Mouse (Mus musculus) intestine, embryonic 15.5 days (tissue): ENCODE results near the gene Zfp94. TPM values are rescaled to one million over a fixed set of nuclear protein-coding genes. Genes with fewer than 3 reads are reported as not detected.

Experiments used
- ATAC-seq: fragments of 200-750 bp; cut with Nextera tagmentation; 2 replicates; pipeline ENCODE4 v1.8.0; 2017; ENCODE audit warnings: moderate TSS enrichment, moderate library complexity
- H3K27ac ChIP-seq: fragments of 300-500 bp; sonication (generic); 2 replicates; pipeline ENCODE4 v1.5.1; 2015; ENCODE audit warnings: mild to moderate bottlenecking, inconsistent platforms
- H3K27me3 ChIP-seq: fragments of 300-500 bp; sonication (generic); replicated peaks from 2 replicates; pipeline ENCODE4 v1.6.1; 2015; ENCODE audit warnings: inconsistent platforms
- H3K36me3 ChIP-seq: fragments of 300-500 bp; sonication (generic); 2 replicates; pipeline ENCODE4 v1.6.1; 2015; ENCODE audit warnings: inconsistent platforms
- H3K4me1 ChIP-seq: fragments of 300-500 bp; sonication (generic); replicated peaks from 2 replicates; pipeline ENCODE4 v1.6.1; 2015; ENCODE audit warnings: inconsistent platforms
- H3K4me2 ChIP-seq: fragments of 300-500 bp; sonication (generic); replicated peaks from 2 replicates; pipeline ENCODE4 v1.6.1; 2015; ENCODE audit warnings: mild to moderate bottlenecking, inconsistent platforms
- H3K4me3 ChIP-seq: fragments of 300-500 bp; sonication (generic); replicated peaks from 2 replicates; pipeline ENCODE4 v1.5.1; 2015; ENCODE audit warnings: inconsistent platforms
- H3K9ac ChIP-seq: fragments of 300-500 bp; sonication (generic); 2 replicates; pipeline ENCODE4 v1.6.1; 2015; ENCODE audit warnings: inconsistent platforms
- H3K9me3 ChIP-seq: fragments of 300-500 bp; sonication (generic); 2 replicates; pipeline ENCODE4 v1.6.1; 2016; ENCODE audit warnings: inconsistent platforms
- WGBS: fragments of 180-500 bp; shearing (Covaris S2); methylation state at CpG from one replicate; pipeline ENCODE4 v1.1.7; 2015; 5-methylcytosine and 5-hydroxymethylcytosine counted together
- polyA plus RNA-seq: library from polyadenylated mRNA; unstranded; fragments of >200 nt; fragmentation: Nextera tagmentation; extraction: Ambion mirVana; gene quantifications from 2 replicates; pipeline ENCODE4 v1.2.1, GENCODE M21; 2015

Zfp94 gene
- 6.0 and 7.5 TPM in 2 replicates for polyA plus RNA-seq

DNA sequence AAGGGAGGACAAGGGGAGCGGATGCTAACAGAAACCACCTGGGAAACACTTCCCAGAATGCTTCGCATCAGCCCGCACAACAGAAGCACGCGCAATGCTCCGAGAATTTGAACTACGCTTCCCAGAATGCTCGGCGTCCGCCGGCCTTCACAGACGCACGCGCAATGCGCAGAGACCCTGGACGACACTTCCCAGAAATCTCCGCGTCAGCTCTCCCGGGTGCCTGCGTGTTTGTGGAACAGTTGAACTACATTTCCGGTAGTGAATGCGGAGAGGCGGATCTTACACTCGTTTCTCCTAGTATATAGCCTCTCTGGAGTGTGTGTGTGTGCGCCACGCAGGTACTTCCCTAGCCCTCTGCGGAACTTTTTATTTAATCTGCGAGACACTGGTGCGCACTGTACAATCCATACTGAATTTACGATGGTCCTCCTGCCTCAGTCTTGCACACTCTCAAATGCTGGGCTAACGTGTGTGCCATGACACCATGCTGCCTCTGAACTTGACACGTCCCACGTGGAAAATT lies at the start of gene Zfp94:
TSS of gene Zfp94 (minus strand) at position 100 of the 526 bp plus-strand sequence.
- peaks cover 10% of the 10 kb centered on the region; the same call in 1 of the 2 replicates for H3K27me3 ChIP-seq
- peak within 1 kb of the TSS; percentile 64 for H3K4me3 ChIP-seq
- peak within 1 kb of the TSS; percentile 59 for H3K27ac ChIP-seq
- H3K4me2 ChIP-seq = peak within 1 kb of the TSS; percentile 90
- no peaks in the 10 kb centered on the region for H3K9me3 ChIP-seq
- ATAC-seq = peak; percentile 98
- 1% methylated on average over 33 of the region's 33 CpGs for WGBS
- H3K36me3 ChIP-seq = no peaks in the 10 kb centered on the region
- 0 out of 2 replicates have a peak, but pooled peaks cover 5% of the 10 kb centered on the region for H3K4me1 ChIP-seq
- peak within 1 kb of the TSS; percentile 73 for H3K9ac ChIP-seq

DNA sequence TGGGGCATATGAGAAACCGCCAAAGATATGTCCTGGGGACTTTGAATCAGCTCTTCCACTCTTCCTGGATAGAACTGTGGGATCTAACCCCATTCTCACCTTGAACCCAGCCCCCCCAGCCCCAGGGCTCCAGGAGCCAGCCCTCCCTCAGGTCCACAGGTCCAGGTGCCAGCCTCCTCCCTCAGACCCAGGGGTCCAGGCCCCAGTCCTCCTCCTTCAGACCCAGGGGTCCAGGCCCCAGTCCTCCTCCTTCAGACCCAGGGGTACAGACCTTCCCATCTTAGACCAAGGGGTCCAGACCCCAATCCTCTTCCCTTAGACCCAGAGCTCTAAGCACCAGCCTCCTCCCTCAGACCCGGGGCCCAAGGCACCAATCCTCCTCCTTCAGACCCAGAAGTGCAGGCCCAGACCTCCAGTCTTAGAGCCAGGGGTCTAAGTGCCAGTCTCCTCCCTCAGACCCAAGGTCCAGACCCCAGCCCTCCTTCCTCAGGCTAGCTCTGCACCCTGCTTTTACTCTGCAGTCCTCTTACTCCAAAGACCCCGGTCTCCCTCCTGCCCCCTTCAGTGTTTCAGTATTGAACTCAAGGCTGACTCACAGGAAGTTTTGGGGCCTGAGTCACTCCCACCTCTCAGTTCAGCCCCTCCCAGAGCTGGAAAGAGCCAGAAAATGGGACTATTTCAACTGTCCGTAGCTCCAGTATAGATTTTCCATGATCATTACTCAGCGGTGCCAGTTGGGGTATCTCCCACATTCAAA lies 49.0 kb upstream of the Zfp94 start:
- no peaks in the 10 kb centered on the region for H3K9me3 ChIP-seq
- no peaks in the 10 kb centered on the region for H3K36me3 ChIP-seq
- WGBS = 66% methylated on average over 5 of the region's 5 CpGs
- H3K4me1 ChIP-seq = no peaks in the 10 kb centered on the region
- no peak overlapping the region for H3K4me3 ChIP-seq
- H3K4me2 ChIP-seq = no peak overlapping the region
- no peaks in the 10 kb centered on the region for H3K27me3 ChIP-seq
- H3K9ac ChIP-seq = no peak overlapping the region
- ATAC-seq = peak; percentile 15; the same call in 1 of the 2 replicates
- H3K27ac ChIP-seq = no peak overlapping the region

- no peaks in the 10 kb centered on the region for H3K27me3 ChIP-seq
- peak; percentile 77 for ATAC-seq
- no peaks in the 10 kb centered on the region for H3K4me1 ChIP-seq
- H3K9ac ChIP-seq = no peak overlapping the region
- H3K9me3 ChIP-seq = no peaks in the 10 kb centered on the region
- H3K4me3 ChIP-seq = no peak overlapping the region
- H3K36me3 ChIP-seq = no peaks in the 10 kb centered on the region
- H3K27ac ChIP-seq = no peak overlapping the region
- 17% methylated on average over 10 of the region's 10 CpGs for WGBS
- no peak overlapping the region for H3K4me2 ChIP-seq
These were observed 48.4 kb upstream of the Zfp94 start for GRCm38 (mm10) chr7:24364827-24365226.

DNA sequence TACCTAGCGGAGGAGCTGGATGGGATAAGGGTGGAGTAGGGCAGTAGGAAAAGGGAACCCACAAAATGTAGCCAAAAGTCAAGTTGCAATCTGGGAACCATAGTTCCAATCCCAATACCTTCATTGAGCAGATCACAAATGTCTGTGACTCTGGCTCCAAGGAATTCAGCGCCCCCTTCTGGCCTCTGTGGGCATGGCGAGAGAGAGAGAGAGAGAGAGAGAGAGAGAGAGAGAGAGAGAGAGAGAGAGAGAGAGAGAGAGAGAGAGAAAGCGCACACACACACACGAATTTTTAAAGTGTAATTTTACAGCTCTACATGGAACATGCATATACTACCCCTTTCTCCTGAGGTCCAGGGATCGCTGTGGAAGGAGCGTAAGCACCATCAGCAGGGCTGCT lies 46.8 kb upstream of the Zfp94 start:
- Histone ChIP-seq H3K27me3 (no peaks in the 10 kb centered on the region), H3K9ac (no peak overlapping the region), H3K27ac (no peak overlapping the region), H3K4me1 (no peaks in the 10 kb centered on the region), H3K9me3 (no peaks in the 10 kb centered on the region), H3K4me3 (no peak overlapping the region), H3K36me3 (no peaks in the 10 kb centered on the region), H3K4me2 (no peak overlapping the region)
- ATAC-seq = no peak
- 23% methylated on average over 7 of the region's 7 CpGs for WGBS

DNA sequence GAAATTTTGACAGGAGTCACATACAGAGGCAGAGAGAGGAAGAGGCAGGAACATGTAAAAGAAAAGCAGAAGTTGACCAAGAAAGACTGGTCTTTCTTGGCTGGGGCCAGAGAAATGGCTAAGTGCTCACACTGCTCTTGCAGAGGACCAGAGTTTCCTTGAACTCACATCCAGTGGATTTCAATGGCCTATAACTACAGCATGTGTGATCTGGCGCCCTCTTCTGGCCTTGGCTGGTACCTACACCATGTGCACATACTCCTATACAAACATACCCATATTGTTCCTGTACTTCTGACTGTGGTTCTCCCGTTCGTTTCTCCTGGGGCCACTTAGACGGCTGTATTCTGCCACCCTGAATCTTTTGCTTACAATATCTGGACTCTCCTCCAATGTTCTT lies 44.5 kb upstream of the Zfp94 start:
- H3K27me3 ChIP-seq = 0 out of 2 replicates have a peak, but pooled peaks cover 1% of the 10 kb centered on the region
- no peak overlapping the region for H3K27ac ChIP-seq
- H3K4me2 ChIP-seq = no peak overlapping the region
- WGBS = 62% methylated on average over 4 of the region's 4 CpGs
- no peak for ATAC-seq
- H3K9ac ChIP-seq = no peak overlapping the region
- H3K4me1 ChIP-seq = no peaks in the 10 kb centered on the region
- H3K36me3 ChIP-seq = no peaks in the 10 kb centered on the region
- H3K9me3 ChIP-seq = no peaks in the 10 kb centered on the region
- no peak overlapping the region for H3K4me3 ChIP-seq

GRCm38 (mm10) chr7:24359269-24359668 lies 42.8 kb upstream of the Zfp94 start:
- H3K4me3 ChIP-seq = no peak overlapping the region
- H3K9me3 ChIP-seq = no peaks in the 10 kb centered on the region
- ATAC-seq = no peak
- WGBS = 20% methylated on average over 9 of the region's 9 CpGs
- no peaks in the 10 kb centered on the region for H3K4me1 ChIP-seq
- no peak overlapping the region for H3K27ac ChIP-seq
- no peak overlapping the region for H3K4me2 ChIP-seq
- H3K27me3 ChIP-seq = 0 out of 2 replicates have a peak, but pooled peaks cover 2% of the 10 kb centered on the region
- no peaks in the 10 kb centered on the region for H3K36me3 ChIP-seq
- no peak overlapping the region for H3K9ac ChIP-seq

DNA sequence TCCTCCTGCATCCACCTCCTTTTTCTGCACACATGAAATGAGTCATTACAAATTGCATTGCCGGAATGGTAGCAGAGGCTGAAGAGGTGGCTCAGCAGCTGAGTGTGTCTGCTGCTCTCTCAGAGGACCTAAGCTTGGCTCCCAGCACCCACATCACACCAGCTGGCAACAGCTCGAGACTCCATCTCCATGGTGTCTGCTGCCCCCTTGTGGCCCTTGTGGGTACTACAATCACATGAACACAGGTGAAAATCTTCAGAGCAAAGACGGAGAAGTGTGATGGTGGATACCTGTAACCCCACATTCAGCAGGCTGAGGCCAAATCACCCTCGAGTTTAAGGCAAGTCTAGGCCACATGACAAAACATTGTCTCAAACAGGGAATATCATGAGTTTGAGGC lies 41.4 kb upstream of the Zfp94 start:
- Histone ChIP-seq H3K27me3 (0 out of 2 replicates have a peak, but pooled peaks cover 2% of the 10 kb centered on the region), H3K36me3 (no peaks in the 10 kb centered on the region), H3K9me3 (no peaks in the 10 kb centered on the region), H3K4me3 (no peak overlapping the region), H3K4me1 (no peaks in the 10 kb centered on the region), H3K4me2 (no peak overlapping the region), H3K27ac (no peak overlapping the region), H3K9ac (no peak overlapping the region)
- ATAC-seq = no peak
- 56% methylated on average over 4 of the region's 4 CpGs for WGBS

DNA sequence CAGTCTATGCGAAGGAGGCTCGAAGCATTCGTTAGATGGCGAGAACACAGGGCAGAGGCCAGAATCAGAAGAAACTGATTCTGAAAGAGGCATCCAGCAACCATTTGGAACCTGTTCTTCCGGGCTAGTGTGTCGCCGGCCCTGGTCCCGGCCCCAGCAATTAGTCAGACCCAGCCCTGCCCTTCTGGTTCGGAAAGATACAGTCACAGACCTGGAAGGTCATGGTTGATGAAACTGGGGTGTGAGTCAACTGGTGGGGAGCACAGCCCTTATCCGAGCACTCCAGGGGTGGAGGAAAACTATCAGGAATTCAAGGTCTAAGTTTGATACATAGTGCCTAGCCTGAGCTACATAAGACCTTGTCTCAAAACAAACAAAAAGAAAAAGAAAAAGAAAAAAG lies 39.6 kb upstream of the Zfp94 start:
- H3K4me1 ChIP-seq = no peaks in the 10 kb centered on the region
- no peak overlapping the region for H3K27ac ChIP-seq
- no peak overlapping the region for H3K4me2 ChIP-seq
- H3K36me3 ChIP-seq = no peaks in the 10 kb centered on the region
- ATAC-seq = no peak
- H3K27me3 ChIP-seq = 0 out of 2 replicates have a peak, but pooled peaks cover 2% of the 10 kb centered on the region
- WGBS = 76% methylated on average over 10 of the region's 10 CpGs
- no peak overlapping the region for H3K9ac ChIP-seq
- H3K9me3 ChIP-seq = no peaks in the 10 kb centered on the region
- no peak overlapping the region for H3K4me3 ChIP-seq

- Histone ChIP-seq H3K4me2 (no peak overlapping the region), H3K9me3 (no peaks in the 10 kb centered on the region), H3K9ac (no peak overlapping the region), H3K36me3 (no peaks in the 10 kb centered on the region), H3K27ac (no peak overlapping the region), H3K27me3 (0 out of 2 replicates have a peak, but pooled peaks cover 2% of the 10 kb centered on the region), H3K4me3 (no peak overlapping the region), H3K4me1 (no peaks in the 10 kb centered on the region)
- WGBS = 83% methylated on average over 6 of the region's 6 CpGs
- no peak for ATAC-seq
These were observed 39.2 kb upstream of the Zfp94 start for GRCm38 (mm10) chr7:24355646-24356045.

- Histone ChIP-seq H3K27ac (no peak within 1 kb of the TSS), H3K4me2 (no peak within 1 kb of the TSS), H3K9ac (no peak within 1 kb of the TSS), H3K27me3 (no peaks in the 10 kb centered on the region), H3K4me3 (no peak within 1 kb of the TSS), H3K36me3 (no peaks in the 10 kb centered on the region), H3K9me3 (no peaks in the 10 kb centered on the region), H3K4me1 (no peaks in the 10 kb centered on the region)
- no peak for ATAC-seq
- WGBS = 30% methylated on average over 6 of the region's 6 CpGs
These were observed 32.4 kb upstream of the Zfp94 start, which contains the start of gene Lypd5 for GRCm38 (mm10) chr7:24348896-24349295. Gene Lypd5, plus strand, starts transcription at chr7:24349196.

- no peak overlapping the region for H3K4me3 ChIP-seq
- WGBS = 70% methylated on average over 5 of the region's 5 CpGs
- H3K9ac ChIP-seq = no peak overlapping the region
- no peaks in the 10 kb centered on the region for H3K36me3 ChIP-seq
- no peak overlapping the region for H3K4me2 ChIP-seq
- no peaks in the 10 kb centered on the region for H3K4me1 ChIP-seq
- no peaks in the 10 kb centered on the region for H3K27me3 ChIP-seq
- no peaks in the 10 kb centered on the region for H3K9me3 ChIP-seq
- H3K27ac ChIP-seq = no peak overlapping the region
- ATAC-seq = no peak
These were observed 30.0 kb upstream of the Zfp94 start for GRCm38 (mm10) chr7:24346444-24346843.

DNA sequence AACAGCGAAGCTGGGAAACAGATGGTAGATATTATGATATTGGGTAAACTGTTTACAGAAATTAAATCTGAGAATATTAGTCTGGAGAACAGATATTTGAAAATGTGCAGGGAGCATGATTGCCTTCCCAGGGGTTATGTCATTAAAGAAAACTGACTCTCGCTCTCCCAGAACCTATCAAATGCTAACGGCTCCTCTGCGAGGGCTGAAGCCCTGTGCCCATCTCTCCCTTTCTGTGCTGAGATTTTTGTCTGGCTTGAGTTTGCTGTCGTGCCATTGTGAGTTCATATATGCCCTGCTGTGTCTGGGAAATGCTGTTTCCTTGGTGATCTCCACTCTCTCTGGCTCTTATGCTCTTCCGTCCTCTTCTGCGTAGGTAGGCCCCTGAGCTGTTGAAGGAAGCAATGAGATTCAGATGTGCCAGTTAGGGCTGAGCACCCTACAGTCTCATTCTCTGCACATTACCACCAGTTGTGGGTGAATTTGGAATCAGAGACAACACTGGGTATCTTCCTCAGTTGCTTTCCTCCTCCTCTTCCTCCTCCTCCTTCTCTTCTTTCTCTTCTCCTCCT lies 27.3 kb upstream of the Zfp94 start:
- WGBS = 62% methylated on average over 7 of the region's 7 CpGs
- no peak overlapping the region for H3K9ac ChIP-seq
- no peaks in the 10 kb centered on the region for H3K36me3 ChIP-seq
- no peaks in the 10 kb centered on the region for H3K4me1 ChIP-seq
- no peak overlapping the region for H3K4me2 ChIP-seq
- H3K4me3 ChIP-seq = no peak overlapping the region
- H3K9me3 ChIP-seq = no peaks in the 10 kb centered on the region
- ATAC-seq = no peak
- no peak overlapping the region for H3K27ac ChIP-seq
- no peaks in the 10 kb centered on the region for H3K27me3 ChIP-seq
